Mouse (Mus musculus): ENCODE measurements at regions not wholly inside any gene's neighbourhood (a gene's known extent, or its start where the extent isn't known, plus 50 kb on each side); places are given as distances from the start of the nearest gene placed in this dataset.

DNA sequence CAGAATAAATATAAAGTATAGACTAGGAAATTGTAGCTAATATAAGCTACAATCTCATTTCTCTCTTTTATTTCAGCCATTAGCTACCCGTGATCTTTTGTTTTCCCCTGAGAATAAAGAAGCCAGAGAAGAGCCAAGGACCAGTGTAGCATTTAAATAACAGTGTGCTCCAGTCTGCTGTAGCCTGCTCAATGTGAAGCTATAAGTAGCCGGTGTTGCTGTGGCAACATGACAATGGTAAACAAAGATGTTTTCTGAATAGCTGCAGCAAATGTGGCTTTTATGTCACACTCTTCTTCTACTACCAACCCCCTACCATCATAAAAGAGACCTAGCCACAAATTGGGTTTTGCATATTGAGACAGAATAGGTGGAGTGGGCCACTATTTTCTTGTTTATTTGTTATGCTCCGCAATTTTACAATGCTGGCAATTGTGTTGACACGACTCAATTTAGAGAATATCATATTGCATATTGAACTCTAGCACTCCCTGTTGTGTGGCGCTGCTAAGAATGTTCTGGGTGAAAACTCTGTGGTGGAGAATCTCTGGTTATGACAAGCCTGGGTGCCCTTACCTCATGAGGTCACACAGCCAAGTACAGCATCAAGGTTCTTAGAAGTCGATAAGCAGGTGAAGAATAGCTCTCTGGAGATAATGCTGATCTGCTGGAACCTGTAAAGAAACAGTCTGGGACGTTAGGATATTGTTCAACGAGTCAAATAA, 272.3 kb upstream of the Mmadhc start:
- no peak for ATAC-seq (ENCODE audit: insufficient number of reproducible peaks, insufficient read depth, low FRiP score, low read depth)
- no peak overlapping the region for H3K4me2 ChIP-seq (replicated peaks; ENCODE audit: low read depth, low read length)
- H3K4me3 ChIP-seq (ENCODE audit: low read depth, low read length): no peak overlapping the region
- H3K27ac ChIP-seq (ENCODE audit: low read length): no peak overlapping the region
- no peaks in the 10 kb centered on the region for H3K27me3 ChIP-seq (ENCODE audit: control insufficient read depth, insufficient read depth, low read length)
- peaks cover 3% of the 10 kb centered on the region; the same call in 1 of the 2 replicates for H3K4me1 ChIP-seq (ENCODE audit: control insufficient read depth, insufficient read depth, low read length)
- no peaks in the 10 kb centered on the region for H3K36me3 ChIP-seq (ENCODE audit: control insufficient read depth, insufficient read depth, low read length)
- 75% methylated on average over 8 of the region's 8 CpGs for WGBS
- H3K9ac ChIP-seq (replicated peaks; ENCODE audit: low read depth, low read length): no peak overlapping the region
- H3K9me3 ChIP-seq (ENCODE audit: control insufficient read depth, low read depth, low read length): no peaks in the 10 kb centered on the region

DNA sequence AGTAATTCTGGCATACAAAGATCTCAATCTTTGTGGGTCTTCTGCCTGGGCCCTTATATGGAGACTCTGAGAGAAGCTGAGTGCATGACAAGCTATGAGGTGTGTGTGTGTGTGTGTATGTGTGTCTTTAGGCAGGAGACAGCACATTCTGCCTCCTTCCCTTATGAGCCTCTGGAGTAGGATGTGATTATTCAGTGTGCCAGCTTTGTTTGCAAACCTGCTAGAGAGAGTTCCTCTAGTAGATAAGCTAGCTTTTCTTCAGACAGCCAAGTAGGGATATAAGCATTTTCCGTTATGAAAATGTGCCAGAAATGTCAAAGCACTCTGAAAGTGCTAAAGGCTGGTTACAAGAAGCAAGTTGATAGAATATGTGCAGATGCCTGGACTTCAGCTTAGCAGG, 270.9 kb upstream of the Mmadhc start:
- no peak overlapping the region for H3K4me3 ChIP-seq (ENCODE audit: low read depth, low read length)
- no peaks in the 10 kb centered on the region for H3K27me3 ChIP-seq (ENCODE audit: control insufficient read depth, insufficient read depth, low read length)
- H3K36me3 ChIP-seq (ENCODE audit: control insufficient read depth, insufficient read depth, low read length): no peaks in the 10 kb centered on the region
- no peaks in the 10 kb centered on the region for H3K9me3 ChIP-seq (ENCODE audit: control insufficient read depth, low read depth, low read length)
- no peak overlapping the region for H3K9ac ChIP-seq (replicated peaks; ENCODE audit: low read depth, low read length)
- no peak for ATAC-seq (ENCODE audit: insufficient number of reproducible peaks, insufficient read depth, low FRiP score, low read depth)
- no peaks in the 10 kb centered on the region for H3K4me1 ChIP-seq (ENCODE audit: control insufficient read depth, insufficient read depth, low read length)
- 57% methylated on average over 1 of the region's 1 CpGs for WGBS
- H3K4me2 ChIP-seq (replicated peaks; ENCODE audit: low read depth, low read length): no peak overlapping the region
- no peak overlapping the region for H3K27ac ChIP-seq (ENCODE audit: low read length)

DNA sequence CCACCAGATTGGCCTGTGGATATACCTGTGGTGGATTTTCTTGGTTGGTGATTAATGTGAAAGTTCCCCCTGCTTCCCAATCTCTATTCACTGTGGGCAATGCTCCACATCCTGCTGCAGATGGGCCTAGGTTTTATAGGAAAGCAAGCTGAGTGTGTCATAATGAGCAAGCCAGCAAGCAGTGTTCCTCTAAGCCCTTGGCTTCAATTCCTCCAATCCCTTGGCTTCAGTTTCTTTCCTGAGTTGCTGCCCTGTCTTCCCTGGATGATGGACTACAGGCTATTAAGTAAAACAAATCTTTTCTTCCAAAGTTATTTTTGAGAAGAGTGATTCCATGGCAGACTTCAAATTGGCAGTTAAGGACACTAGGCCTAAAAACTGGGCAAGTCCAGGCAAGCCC, 257.4 kb upstream of the Mmadhc start:
- H3K36me3 ChIP-seq (ENCODE audit: control insufficient read depth, insufficient read depth, low read length): no peaks in the 10 kb centered on the region
- H3K4me3 ChIP-seq (ENCODE audit: low read depth, low read length): no peak overlapping the region
- no peaks in the 10 kb centered on the region for H3K9me3 ChIP-seq (ENCODE audit: control insufficient read depth, low read depth, low read length)
- H3K9ac ChIP-seq (replicated peaks; ENCODE audit: low read depth, low read length): no peak overlapping the region
- no peaks in the 10 kb centered on the region for H3K4me1 ChIP-seq (ENCODE audit: control insufficient read depth, insufficient read depth, low read length)
- H3K27ac ChIP-seq (ENCODE audit: low read length): no peak overlapping the region
- no peak overlapping the region for H3K4me2 ChIP-seq (replicated peaks; ENCODE audit: low read depth, low read length)
- no peak for ATAC-seq (ENCODE audit: insufficient number of reproducible peaks, insufficient read depth, low FRiP score, low read depth)
- no peaks in the 10 kb centered on the region for H3K27me3 ChIP-seq (ENCODE audit: control insufficient read depth, insufficient read depth, low read length)

DNA sequence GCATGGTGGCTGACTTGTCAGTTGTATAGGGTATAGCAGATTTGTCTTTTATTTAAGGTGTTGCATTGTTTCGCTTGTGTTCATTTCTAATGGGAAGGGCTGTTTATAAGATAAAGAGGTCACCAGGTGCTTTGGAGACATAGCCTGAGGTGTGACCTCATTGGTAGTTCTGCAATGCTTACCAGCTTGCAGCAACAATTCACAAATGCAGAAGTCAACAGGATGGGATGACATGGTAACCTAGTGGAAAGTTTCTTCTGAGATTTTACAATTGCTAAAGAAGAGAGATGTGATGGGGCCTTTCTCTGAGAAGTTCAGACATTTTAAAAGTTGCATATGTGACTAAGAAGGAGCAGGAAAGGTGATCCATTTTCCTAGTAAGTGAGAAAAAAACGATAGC, 255.8 kb upstream of the Mmadhc start:
- no peak for ATAC-seq (ENCODE audit: insufficient number of reproducible peaks, insufficient read depth, low FRiP score, low read depth)
- H3K27ac ChIP-seq (ENCODE audit: low read length): no peak overlapping the region
- H3K4me2 ChIP-seq (replicated peaks; ENCODE audit: low read depth, low read length): no peak overlapping the region
- no peaks in the 10 kb centered on the region for H3K9me3 ChIP-seq (ENCODE audit: control insufficient read depth, low read depth, low read length)
- H3K4me1 ChIP-seq (ENCODE audit: control insufficient read depth, insufficient read depth, low read length): no peaks in the 10 kb centered on the region
- no peaks in the 10 kb centered on the region for H3K36me3 ChIP-seq (ENCODE audit: control insufficient read depth, insufficient read depth, low read length)
- H3K27me3 ChIP-seq (ENCODE audit: control insufficient read depth, insufficient read depth, low read length): no peaks in the 10 kb centered on the region
- no peak overlapping the region for H3K4me3 ChIP-seq (ENCODE audit: low read depth, low read length)
- H3K9ac ChIP-seq (replicated peaks; ENCODE audit: low read depth, low read length): no peak overlapping the region
- 80% methylated on average over 2 of the region's 2 CpGs for WGBS

DNA sequence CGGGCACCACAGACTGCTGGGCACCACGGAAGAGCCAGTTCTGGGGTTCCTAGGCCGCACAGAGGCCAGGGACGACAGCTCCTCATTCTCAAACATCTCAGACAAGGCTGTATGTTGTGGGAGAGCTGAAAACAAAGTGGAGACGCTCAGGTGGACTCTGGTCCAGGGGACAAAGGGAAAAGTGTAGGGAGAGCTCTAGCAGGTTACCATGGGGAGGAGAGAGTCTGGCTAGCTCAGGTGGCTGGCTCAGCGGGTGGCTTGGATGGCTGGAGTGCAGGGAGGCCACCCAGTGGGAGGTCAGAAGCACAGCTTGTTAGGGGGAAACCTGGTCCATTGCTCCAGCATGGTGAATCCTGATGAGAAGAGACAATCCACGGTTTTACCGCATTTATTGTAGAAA, 253.3 kb upstream of the Mmadhc start:
- H3K36me3 ChIP-seq (ENCODE audit: control insufficient read depth, insufficient read depth, low read length): no peaks in the 10 kb centered on the region
- H3K4me3 ChIP-seq (ENCODE audit: low read depth, low read length): no peak overlapping the region
- no peak overlapping the region for H3K9ac ChIP-seq (replicated peaks; ENCODE audit: low read depth, low read length)
- no peak overlapping the region for H3K27ac ChIP-seq (ENCODE audit: low read length)
- ATAC-seq (ENCODE audit: insufficient number of reproducible peaks, insufficient read depth, low FRiP score, low read depth): no peak
- WGBS: 74% methylated on average over 8 of the region's 8 CpGs
- H3K9me3 ChIP-seq (ENCODE audit: control insufficient read depth, low read depth, low read length): no peaks in the 10 kb centered on the region
- H3K4me1 ChIP-seq (ENCODE audit: control insufficient read depth, insufficient read depth, low read length): no peaks in the 10 kb centered on the region
- no peak overlapping the region for H3K4me2 ChIP-seq (replicated peaks; ENCODE audit: low read depth, low read length)
- H3K27me3 ChIP-seq (ENCODE audit: control insufficient read depth, insufficient read depth, low read length): no peaks in the 10 kb centered on the region

DNA sequence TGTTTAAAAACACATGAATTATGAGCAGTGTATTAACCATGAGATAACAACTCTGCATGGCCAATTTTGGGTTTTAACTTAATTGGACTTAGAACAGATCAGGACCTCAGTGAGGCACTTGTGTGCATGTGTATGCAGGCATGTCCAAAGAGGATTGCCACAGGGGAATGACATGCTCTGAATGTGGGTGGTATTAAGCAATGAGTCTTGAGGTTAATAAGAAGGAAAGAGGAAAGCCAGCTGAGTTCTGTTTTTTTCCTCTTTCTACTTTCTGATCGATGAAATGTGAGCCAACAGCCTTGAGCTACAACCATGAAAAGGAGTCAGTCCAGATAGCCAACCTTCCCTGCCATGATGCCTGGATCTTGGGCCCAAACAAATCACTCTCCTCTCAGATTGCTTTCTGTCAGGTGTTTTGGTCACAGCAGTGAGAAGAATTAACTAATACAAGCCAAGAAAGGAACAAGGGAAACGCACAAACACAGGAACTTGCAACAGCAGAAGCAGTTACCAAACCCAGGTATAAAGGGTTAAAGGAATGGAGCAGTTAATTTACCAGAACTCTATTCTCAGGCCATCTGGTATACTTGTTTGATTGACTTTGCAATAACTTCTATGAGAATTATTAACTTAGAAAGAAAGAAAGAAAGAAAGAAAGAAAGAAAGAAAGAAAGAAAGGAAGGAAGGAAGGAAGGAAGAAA, 243.3 kb upstream of the Mmadhc start:
- no peak for ATAC-seq (ENCODE audit: insufficient number of reproducible peaks, insufficient read depth, low FRiP score, low read depth)
- H3K9me3 ChIP-seq (ENCODE audit: control insufficient read depth, low read depth, low read length): no peaks in the 10 kb centered on the region
- no peaks in the 10 kb centered on the region for H3K27me3 ChIP-seq (ENCODE audit: control insufficient read depth, insufficient read depth, low read length)
- H3K4me2 ChIP-seq (replicated peaks; ENCODE audit: low read depth, low read length): no peak overlapping the region
- H3K27ac ChIP-seq (ENCODE audit: low read length): no peak overlapping the region
- H3K4me1 ChIP-seq (ENCODE audit: control insufficient read depth, insufficient read depth, low read length): no peaks in the 10 kb centered on the region
- H3K36me3 ChIP-seq (ENCODE audit: control insufficient read depth, insufficient read depth, low read length): no peaks in the 10 kb centered on the region
- no peak overlapping the region for H3K4me3 ChIP-seq (ENCODE audit: low read depth, low read length)
- H3K9ac ChIP-seq (replicated peaks; ENCODE audit: low read depth, low read length): no peak overlapping the region
- WGBS: 83% methylated on average over 2 of the region's 2 CpGs

DNA sequence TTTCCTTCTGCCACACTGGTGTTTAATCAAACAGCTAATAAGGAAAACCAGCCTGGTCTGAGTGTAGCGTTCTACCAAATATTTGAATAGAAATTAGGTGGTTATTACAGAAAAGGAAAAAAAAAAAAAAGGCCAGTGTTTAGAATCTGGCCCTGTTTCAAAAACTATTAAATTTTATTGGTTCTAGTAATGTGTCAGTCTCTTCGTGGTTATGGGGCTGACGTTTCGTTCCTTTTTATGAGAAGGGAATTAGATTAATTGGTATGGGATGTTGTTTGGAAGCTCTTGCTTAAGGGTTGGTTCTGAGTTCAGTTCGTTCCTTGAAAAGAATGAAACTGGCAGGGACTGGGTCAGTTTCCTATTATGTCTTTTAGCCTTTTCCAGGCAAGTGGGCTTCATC, 241.5 kb upstream of the Mmadhc start:
- WGBS: 74% methylated on average over 5 of the region's 5 CpGs
- Histone ChIP-seq H3K9me3 (ENCODE audit: control insufficient read depth, low read depth, low read length) (no peaks in the 10 kb centered on the region), H3K4me1 (ENCODE audit: control insufficient read depth, insufficient read depth, low read length) (no peaks in the 10 kb centered on the region), H3K27me3 (ENCODE audit: control insufficient read depth, insufficient read depth, low read length) (no peaks in the 10 kb centered on the region), H3K36me3 (ENCODE audit: control insufficient read depth, insufficient read depth, low read length) (no peaks in the 10 kb centered on the region), H3K4me2 (replicated peaks; ENCODE audit: low read depth, low read length) (no peak overlapping the region), H3K27ac (ENCODE audit: low read length) (no peak overlapping the region), H3K9ac (replicated peaks; ENCODE audit: low read depth, low read length) (no peak overlapping the region), H3K4me3 (ENCODE audit: low read depth, low read length) (no peak overlapping the region)
- no peak for ATAC-seq (ENCODE audit: insufficient number of reproducible peaks, insufficient read depth, low FRiP score, low read depth)

DNA sequence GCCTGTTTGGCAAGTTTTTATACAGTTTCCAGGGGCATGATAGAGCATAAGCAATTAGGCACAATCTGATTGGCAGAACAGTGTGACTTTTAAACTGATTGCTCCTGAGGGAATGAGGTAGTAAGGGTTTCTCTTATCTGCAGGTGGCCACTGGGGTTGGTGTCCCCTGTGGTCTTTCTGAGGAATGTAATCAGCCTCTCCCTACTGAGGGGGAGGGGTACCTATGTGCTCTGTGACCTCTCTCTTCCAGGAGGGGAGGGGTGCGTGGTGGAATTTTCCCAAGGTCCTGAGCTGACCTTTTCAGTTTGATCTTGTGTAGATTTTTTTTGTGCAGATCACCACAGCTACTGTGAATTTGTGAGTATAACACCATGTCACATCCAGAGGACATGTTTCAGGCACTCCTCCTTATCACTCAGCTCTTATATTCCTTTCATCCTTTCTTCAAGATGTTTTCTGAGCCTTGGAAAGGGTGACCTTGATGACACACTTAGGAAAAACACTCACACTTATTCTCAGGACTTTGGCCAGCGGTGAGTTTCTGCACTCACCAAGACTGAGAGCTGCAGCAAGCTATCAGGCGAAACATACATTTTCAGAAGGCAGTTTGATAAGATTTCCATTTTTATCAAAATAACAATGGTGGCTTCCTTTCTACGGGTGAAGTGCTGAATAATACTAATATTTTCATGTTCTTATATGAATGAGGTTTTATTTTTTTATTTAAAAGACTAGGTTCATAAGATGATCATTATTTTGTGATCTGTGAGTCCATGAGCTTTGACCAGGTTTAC, 238.7 kb upstream of the Mmadhc start:
- Histone ChIP-seq H3K27ac (ENCODE audit: low read length) (no peak overlapping the region), H3K4me1 (ENCODE audit: control insufficient read depth, insufficient read depth, low read length) (no peaks in the 10 kb centered on the region), H3K4me2 (replicated peaks; ENCODE audit: low read depth, low read length) (no peak overlapping the region), H3K4me3 (ENCODE audit: low read depth, low read length) (no peak overlapping the region), H3K9me3 (ENCODE audit: control insufficient read depth, low read depth, low read length) (no peaks in the 10 kb centered on the region), H3K9ac (replicated peaks; ENCODE audit: low read depth, low read length) (no peak overlapping the region), H3K27me3 (ENCODE audit: control insufficient read depth, insufficient read depth, low read length) (no peaks in the 10 kb centered on the region), H3K36me3 (ENCODE audit: control insufficient read depth, insufficient read depth, low read length) (no peaks in the 10 kb centered on the region)
- no peak for ATAC-seq (ENCODE audit: insufficient number of reproducible peaks, insufficient read depth, low FRiP score, low read depth)
- WGBS: 79% methylated on average over 4 of the region's 4 CpGs
